Mouse (Mus musculus): ENCODE measurements around the gene Tmem131. TPM values are rescaled to one million over a fixed set of nuclear protein-coding genes. Genes with fewer than 3 reads are reported as not detected.

Tmem131 gene
- 14.3 and 46.6 TPM in 2 replicates for polyA plus RNA-seq (2011; ENCODE audit: insufficient read depth, insufficient read length, low replicate concordance, missing spikeins)

DNA sequence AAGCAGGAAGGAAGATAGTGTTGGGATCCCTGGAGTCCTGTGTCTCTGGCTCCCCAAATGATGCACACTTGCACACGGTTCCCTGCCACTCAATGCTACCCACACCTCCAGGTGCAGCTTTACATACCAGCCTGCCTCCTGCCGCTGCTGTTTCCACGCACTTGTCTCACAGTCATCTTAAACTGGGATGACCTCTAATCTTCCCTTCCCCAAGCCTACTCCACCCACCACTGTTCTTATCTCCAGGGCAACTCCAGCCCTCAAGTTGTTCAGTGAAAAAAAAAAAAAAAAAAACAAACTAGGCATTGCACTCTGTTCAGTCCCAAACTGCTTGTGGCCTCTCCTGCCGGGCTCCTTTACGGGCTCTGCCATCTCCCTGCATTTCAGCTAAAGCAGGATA, at the start of gene Tmem131:
Gene Tmem131, minus strand, starts transcription at position 14 of the 400 bp plus-strand sequence.
- no peak within 1 kb of the TSS for H3K27ac ChIP-seq (ENCODE audit: control insufficient read depth, insufficient read depth, low read depth, low read length, poor library complexity)
- H3K4me3 ChIP-seq (replicated peaks; ENCODE audit: control insufficient read depth, low read depth, low read length): peak within 1 kb of the TSS; percentile 83
- 55% methylated on average over 5 of the region's 5 CpGs for WGBS
- H3K4me1 ChIP-seq (ENCODE audit: control insufficient read depth, insufficient read depth, low read length): peaks cover 2% of the 10 kb centered on the region; the same call in 1 of the 2 replicates
- no peak for TF ChIP-seq POLR2A (IDR thresholded peaks at IDR 0.05; ENCODE audit: borderline replicate concordance, control insufficient read depth, low read depth, low read length)
- TF ChIP-seq CTCF (IDR thresholded peaks at IDR 0.05; ENCODE audit: control insufficient read depth, insufficient read depth, low read length): no peak

DNA sequence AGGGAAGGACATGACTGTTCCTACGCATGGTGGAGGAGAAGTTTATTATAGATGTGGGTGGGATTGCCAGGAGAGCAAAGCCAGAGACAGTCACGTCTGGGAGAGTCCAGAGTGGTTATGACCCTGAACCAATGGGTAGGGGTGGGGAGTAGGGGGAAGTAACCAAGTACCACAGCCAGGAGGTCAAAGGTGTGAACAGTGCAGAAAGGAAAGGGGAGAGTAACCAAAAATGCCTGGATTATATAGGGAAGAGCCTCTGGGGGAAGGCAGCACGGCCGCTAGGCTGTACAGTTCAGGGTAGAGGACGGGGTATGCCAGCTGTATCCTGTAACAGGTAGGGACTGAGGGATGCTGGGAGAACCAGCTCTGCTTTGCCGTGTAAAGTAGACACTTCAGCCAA, 45.1 kb upstream of the Tmem131 start:
- Histone ChIP-seq H3K27ac (ENCODE audit: control insufficient read depth, insufficient read depth, low read depth, low read length, poor library complexity) (no peak overlapping the region), H3K4me1 (ENCODE audit: control insufficient read depth, insufficient read depth, low read length) (no peaks in the 10 kb centered on the region; the same call in 1 of the 2 replicates), H3K4me3 (replicated peaks; ENCODE audit: control insufficient read depth, low read depth, low read length) (no peak overlapping the region)
- WGBS: 64% methylated on average over 6 of the region's 6 CpGs
- TF ChIP-seq POLR2A (IDR thresholded peaks at IDR 0.05; ENCODE audit: borderline replicate concordance, control insufficient read depth, low read depth, low read length) (no peak), CTCF (IDR thresholded peaks at IDR 0.05; ENCODE audit: control insufficient read depth, insufficient read depth, low read length) (no peak; the same call in 1 of the 2 replicates)

DNA sequence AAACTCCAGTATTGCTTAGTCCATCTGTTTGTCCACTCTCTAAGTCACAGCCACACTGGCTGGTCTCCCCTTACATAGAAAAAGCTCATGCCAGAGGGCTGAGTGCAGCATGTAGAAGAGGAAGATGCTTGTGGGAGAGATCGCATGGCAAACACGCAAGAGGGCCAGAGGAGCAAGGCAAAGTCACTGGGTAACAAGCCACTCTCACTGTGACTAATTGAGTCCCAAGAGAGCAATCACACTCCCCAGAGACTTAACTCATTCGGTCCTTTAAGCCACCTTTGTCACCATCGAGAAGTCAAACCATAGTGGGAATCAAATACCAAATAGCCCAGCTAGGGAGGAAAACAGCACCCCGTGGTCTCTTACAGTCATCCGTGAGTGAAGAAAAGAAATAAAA, 44.7 kb upstream of the Tmem131 start:
- no peak overlapping the region for H3K4me3 ChIP-seq (replicated peaks; ENCODE audit: control insufficient read depth, low read depth, low read length)
- no peak overlapping the region for H3K27ac ChIP-seq (ENCODE audit: control insufficient read depth, insufficient read depth, low read depth, low read length, poor library complexity)
- TF ChIP-seq CTCF (IDR thresholded peaks at IDR 0.05; ENCODE audit: control insufficient read depth, insufficient read depth, low read length) (no peak), POLR2A (IDR thresholded peaks at IDR 0.05; ENCODE audit: borderline replicate concordance, control insufficient read depth, low read depth, low read length) (no peak)
- 64% methylated on average over 6 of the region's 6 CpGs for WGBS
- no peaks in the 10 kb centered on the region; the same call in 1 of the 2 replicates for H3K4me1 ChIP-seq (ENCODE audit: control insufficient read depth, insufficient read depth, low read length)

DNA sequence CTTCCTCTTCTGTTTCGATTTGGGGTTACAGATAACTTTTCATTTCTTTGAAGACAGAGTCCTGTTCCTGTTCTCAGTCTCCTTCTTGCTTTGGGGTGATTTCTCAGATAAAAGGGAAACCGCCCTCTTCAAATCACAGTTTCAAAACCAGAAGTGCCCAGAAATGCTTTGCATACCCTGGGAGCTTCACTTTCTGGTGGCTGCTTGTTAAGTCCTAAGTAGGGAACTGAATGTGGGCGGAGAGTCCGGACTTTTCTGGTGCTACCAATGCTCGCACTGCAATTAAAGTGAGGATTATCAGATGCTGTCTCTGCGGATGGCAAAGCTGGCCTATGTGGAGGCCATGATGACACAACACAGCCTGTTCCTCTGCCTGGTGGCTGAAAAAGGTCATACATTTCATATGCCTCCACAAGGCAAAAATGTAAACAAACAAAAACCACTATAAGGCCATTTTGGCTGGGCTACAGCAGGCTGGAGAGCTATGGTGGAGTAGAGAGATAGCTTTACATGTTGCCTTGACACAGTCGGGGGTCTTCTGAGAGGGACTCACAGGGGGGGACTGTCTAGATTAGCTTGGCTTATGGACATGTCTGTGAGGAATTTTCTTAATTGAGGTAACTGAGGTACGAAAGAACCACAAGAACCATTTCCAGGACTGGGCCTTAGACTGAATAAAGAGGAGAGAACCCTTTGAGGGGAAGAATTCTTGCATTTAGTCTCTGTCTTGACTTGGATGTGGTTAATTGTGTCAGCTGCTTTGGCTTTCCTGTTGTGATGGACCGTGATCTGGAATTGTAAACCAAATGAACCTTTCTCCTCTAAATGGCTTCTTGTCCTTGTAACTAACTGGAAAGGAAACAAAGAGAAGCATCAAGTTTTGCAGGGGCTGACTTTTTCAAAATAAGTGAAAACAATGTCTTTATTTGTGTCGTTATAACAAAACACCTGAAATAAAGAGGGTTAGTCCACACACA, 44.0 kb upstream of the Tmem131 start:
- H3K27ac ChIP-seq (ENCODE audit: control insufficient read depth, insufficient read depth, low read depth, low read length, poor library complexity): no peak overlapping the region
- WGBS: 59% methylated on average over 10 of the region's 10 CpGs
- TF ChIP-seq POLR2A (IDR thresholded peaks at IDR 0.05; ENCODE audit: borderline replicate concordance, control insufficient read depth, low read depth, low read length): no peak
- no peak for TF ChIP-seq CTCF (IDR thresholded peaks at IDR 0.05; ENCODE audit: control insufficient read depth, insufficient read depth, low read length)
- no peaks in the 10 kb centered on the region; the same call in 1 of the 2 replicates for H3K4me1 ChIP-seq (ENCODE audit: control insufficient read depth, insufficient read depth, low read length)
- H3K4me3 ChIP-seq (replicated peaks; ENCODE audit: control insufficient read depth, low read depth, low read length): no peak overlapping the region

DNA sequence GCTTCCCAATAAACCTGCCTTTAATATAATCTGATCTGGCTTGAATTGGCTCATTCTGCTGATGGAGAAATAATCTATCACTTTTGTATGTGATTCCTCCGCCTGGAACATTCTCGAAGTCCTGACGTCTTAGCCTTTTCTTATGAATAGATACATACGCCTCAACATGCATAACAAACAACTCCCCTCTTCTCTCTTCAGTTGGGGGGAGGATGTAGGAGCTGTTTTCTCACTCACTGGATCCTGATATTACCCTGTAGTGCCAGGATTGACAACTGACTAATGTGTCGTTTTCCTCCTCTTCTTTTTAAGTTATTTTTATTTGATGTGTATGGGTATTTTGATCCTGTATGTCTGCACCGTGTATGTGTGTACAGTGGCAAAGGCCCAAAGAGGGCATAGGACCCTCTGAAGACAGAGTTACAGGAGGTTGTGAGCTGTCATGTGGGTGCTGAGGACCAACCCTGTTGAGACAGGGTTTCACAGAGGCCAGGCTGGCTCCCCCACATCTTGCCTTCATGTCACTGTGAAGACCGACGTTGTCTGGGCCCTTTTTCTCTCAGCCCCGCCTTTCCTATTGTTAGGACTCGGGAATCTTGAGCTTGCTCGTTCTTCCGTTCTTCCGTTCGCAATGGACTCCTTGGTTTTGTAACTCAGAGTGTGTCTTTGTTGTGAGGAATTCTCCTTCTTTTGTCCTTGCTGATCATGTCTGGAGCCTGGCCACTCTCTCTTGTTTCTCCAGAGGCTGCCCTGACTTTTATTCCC, 43.1 kb upstream of the Tmem131 start:
- no peak overlapping the region for H3K27ac ChIP-seq (ENCODE audit: control insufficient read depth, insufficient read depth, low read depth, low read length, poor library complexity)
- H3K4me3 ChIP-seq (replicated peaks; ENCODE audit: control insufficient read depth, low read depth, low read length): no peak overlapping the region
- H3K4me1 ChIP-seq (ENCODE audit: control insufficient read depth, insufficient read depth, low read length): no peaks in the 10 kb centered on the region; the same call in 1 of the 2 replicates
- 81% methylated on average over 14 of the region's 14 CpGs for WGBS
- TF ChIP-seq POLR2A (IDR thresholded peaks at IDR 0.05; ENCODE audit: borderline replicate concordance, control insufficient read depth, low read depth, low read length) (no peak), CTCF (IDR thresholded peaks at IDR 0.05; ENCODE audit: control insufficient read depth, insufficient read depth, low read length) (no peak)

DNA sequence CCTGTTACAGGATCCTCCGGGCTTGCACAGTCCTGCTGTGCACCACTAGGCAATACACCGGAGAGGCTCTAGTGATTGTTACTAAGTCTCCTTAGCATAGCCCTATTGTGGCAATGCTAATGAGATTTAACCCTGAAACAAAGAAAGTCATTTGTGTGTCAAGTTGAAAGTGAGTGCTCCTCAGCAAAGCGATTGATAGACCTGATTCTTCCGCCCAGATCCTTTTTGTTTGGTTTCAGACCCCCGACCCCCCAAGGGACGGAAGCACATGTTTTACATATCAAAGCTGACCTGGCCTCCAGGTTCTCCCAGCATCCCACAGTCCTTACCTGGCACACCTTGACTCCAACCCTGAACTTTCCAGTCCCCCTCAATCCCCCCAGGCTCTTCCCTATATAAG, 42.4 kb upstream of the Tmem131 start:
- H3K27ac ChIP-seq (ENCODE audit: control insufficient read depth, insufficient read depth, low read depth, low read length, poor library complexity): no peak overlapping the region
- no peaks in the 10 kb centered on the region; the same call in 1 of the 2 replicates for H3K4me1 ChIP-seq (ENCODE audit: control insufficient read depth, insufficient read depth, low read length)
- 87% methylated on average over 6 of the region's 6 CpGs for WGBS
- H3K4me3 ChIP-seq (replicated peaks; ENCODE audit: control insufficient read depth, low read depth, low read length): no peak overlapping the region
- TF ChIP-seq POLR2A (IDR thresholded peaks at IDR 0.05; ENCODE audit: borderline replicate concordance, control insufficient read depth, low read depth, low read length) (no peak), CTCF (IDR thresholded peaks at IDR 0.05; ENCODE audit: control insufficient read depth, insufficient read depth, low read length) (no peak)

DNA sequence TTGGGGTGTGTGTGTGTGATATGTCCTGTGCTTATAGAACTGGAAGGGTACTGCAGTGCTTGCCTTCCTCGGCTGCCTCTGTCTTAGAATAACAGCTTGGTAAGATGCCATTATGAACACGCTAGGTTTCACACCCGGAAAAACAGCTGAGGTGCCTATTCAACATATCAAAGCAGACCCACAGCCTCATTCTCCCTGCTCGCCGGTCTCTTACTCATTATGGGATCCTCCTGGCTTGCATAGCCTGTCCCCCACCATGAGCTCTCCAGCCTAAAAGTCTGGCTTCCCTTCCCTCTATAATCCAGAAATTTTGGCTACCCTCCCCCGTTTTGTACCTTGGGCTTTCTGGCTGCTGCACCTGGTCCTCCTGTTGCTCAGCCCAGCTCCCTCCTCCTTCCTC, 40.9 kb upstream of the Tmem131 start:
- Histone ChIP-seq H3K4me3 (replicated peaks; ENCODE audit: control insufficient read depth, low read depth, low read length) (no peak overlapping the region), H3K4me1 (ENCODE audit: control insufficient read depth, insufficient read depth, low read length) (no peaks in the 10 kb centered on the region; the same call in 1 of the 2 replicates), H3K27ac (ENCODE audit: control insufficient read depth, insufficient read depth, low read depth, low read length, poor library complexity) (no peak overlapping the region)
- TF ChIP-seq POLR2A (IDR thresholded peaks at IDR 0.05; ENCODE audit: borderline replicate concordance, control insufficient read depth, low read depth, low read length) (no peak), CTCF (IDR thresholded peaks at IDR 0.05; ENCODE audit: control insufficient read depth, insufficient read depth, low read length) (no peak)
- WGBS: 71% methylated on average over 6 of the region's 6 CpGs

DNA sequence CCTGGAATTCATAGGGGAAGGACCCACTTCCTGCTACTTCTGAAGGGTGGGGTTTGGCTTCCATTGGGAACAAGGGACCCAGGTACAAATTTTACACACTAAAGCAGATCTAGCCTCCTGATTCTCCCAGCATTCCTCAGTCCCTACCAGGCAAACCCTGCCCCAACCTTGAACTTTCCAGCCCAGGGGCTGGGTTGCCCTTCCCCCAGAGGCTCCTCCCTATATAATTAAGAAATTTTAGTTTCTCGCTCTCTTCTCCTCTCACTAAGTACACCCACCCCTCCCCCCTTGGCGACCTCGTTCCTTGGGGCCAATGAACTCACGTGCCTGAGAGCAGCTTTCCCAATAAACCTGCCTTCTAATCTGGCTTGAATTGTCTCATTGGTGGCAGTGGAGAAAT, 40.3 kb upstream of the Tmem131 start:
- TF ChIP-seq CTCF (IDR thresholded peaks at IDR 0.05; ENCODE audit: control insufficient read depth, insufficient read depth, low read length): no peak
- no peak for TF ChIP-seq POLR2A (IDR thresholded peaks at IDR 0.05; ENCODE audit: borderline replicate concordance, control insufficient read depth, low read depth, low read length)
- Histone ChIP-seq H3K27ac (ENCODE audit: control insufficient read depth, insufficient read depth, low read depth, low read length, poor library complexity) (no peak overlapping the region), H3K4me1 (ENCODE audit: control insufficient read depth, insufficient read depth, low read length) (no peaks in the 10 kb centered on the region; the same call in 1 of the 2 replicates), H3K4me3 (replicated peaks; ENCODE audit: control insufficient read depth, low read depth, low read length) (no peak overlapping the region)
- WGBS: 60% methylated on average over 4 of the region's 4 CpGs
